Mouse (Mus musculus) stomach, postnatal 0 days (tissue): ENCODE results near the gene Mtmr12.

Source experiments
- CTCF ChIP-seq: IDR thresholded peaks from 2 replicates; pipeline ENCODE4 v1.5.1; 2016; ENCODE audit warnings: antibody characterized with exemption, low read depth, mild to moderate bottlenecking, moderate library complexity
- EP300 ChIP-seq: optimal IDR thresholded peaks from 2 replicates; pipeline ENCODE3; 2016; ENCODE audit warnings: antibody characterized with exemption

DNA sequence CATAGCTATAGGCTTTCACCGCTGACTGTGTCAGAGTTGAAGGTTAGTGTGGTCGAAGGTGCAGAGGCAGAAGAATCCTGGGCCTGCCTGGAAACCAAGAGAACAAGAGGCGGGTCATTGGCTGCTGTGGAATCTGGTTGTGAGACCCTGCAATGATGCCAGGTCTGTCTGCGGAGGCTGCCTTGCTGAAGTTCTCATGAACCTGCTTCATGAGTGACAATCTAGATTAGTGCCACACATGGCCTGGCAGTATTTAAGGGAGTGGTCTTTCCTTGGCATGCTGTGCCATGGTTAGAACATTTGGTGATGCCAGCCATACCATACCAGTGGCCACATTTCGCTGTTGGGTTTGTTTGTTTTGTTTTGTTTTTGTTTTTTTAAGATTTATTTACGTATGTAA, 18.6 kb downstream of the Mtmr12 start:
- TF ChIP-seq CTCF (no peak), EP300 (no peak)
